Mouse (Mus musculus): ENCODE measurements around the gene Gm20814. TPM values are rescaled to one million over a fixed set of nuclear protein-coding genes. Genes with fewer than 3 reads are reported as not detected.
"Not testable (repeated sequence)": the region's sequence is repeated elsewhere in the genome, so short reads cannot be mapped to it uniquely, and the experiment has no call there.

Gene Gm20814
- polyA plus RNA-seq (2012; fragmentation: generic; extraction: Trizol), result not detected
- long read RNA-seq, experiment 1, result 0 reads
- long read RNA-seq, experiment 2, result 0 reads

DNA sequence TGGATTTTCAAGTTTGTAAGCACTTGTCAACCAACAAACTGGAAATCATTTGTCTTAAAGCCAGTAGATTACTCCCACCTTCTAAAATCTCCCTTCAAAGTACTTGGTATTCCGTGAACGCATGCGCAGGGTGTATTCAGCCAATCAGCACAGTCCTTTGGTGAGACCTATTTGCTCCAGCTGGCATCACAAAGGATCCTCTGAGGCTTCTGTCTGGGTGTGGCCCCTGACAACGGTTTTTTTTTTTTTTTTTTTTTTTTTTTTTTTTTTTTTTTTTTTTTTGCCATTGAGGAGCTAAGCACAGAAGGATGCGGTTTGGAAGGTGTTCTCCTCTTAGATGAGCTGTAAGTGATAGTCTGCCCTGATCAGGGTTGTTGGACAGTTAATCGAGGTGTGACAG lies at the start of gene Gm20814:
Gene Gm20814, plus strand, starts transcription at position 301 of the 400 bp plus-strand sequence.
- not testable (repeated sequence) for H3K27me3 ChIP-seq (ENCODE audit: control insufficient read depth, insufficient read depth, insufficient read length); H3K4me3 ChIP-seq (ENCODE audit: insufficient read depth, poor library complexity, severe bottlenecking); H3ac ChIP-seq (ENCODE audit: control insufficient read depth, insufficient read length, low read depth); H3K79me3 ChIP-seq (ENCODE audit: low read depth); H3K79me2 ChIP-seq (ENCODE audit: control insufficient read depth, insufficient read depth); H3K36me3 ChIP-seq (ENCODE audit: control insufficient read depth, insufficient read depth)
